Mouse (Mus musculus) MN1 (cell line): Measurements from ENCODE around the gene Sdk1.

ENCODE experiments used
- DNase-seq: peaks from one replicate; pipeline ENCODE4 v3.0.0-alpha.2; 2016; ENCODE audit warnings: low spot score

The Sdk1 gene

GRCm38 (mm10) chr5:142258716-142259115, 1017.4 kb downstream of the Sdk1 start:
- DNase-seq, result no peak

DNA sequence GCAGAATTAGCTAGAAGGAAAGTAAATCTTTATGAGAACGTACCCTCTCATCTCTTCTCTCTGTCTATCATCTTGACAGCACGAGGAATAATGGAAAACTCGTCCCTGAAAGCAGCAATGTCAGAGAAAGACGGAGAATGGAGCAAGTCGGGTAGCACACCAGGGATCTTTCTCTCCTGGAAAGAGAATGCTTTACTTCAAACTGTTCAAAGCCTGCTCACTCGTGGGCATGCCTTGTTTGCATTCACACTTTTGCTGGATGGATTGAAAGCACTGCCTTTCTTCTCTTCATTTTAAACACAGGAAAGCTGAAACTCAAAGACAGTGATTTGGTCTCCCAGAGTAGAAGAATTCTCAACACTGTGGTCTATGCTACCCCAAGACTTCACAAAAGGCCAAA, 1020.8 kb downstream of the Sdk1 start:
- DNase-seq, result no peak
